Mouse (Mus musculus) granulocyte monocyte progenitor cell, adult 5-6 weeks (primary cell): ENCODE data around the gene Eif2s1. TPM values are rescaled to one million over a fixed set of nuclear protein-coding genes. Genes with fewer than 3 reads are reported as not detected.

Experiments
- ATAC-seq: replicated peaks from 2 replicates; pipeline ENCODE4 v1.8.0; 2016; ENCODE audit warnings: mild to moderate bottlenecking, moderate TSS enrichment, inconsistent platforms; ENCODE audit not compliant: poor library complexity, severe bottlenecking
- total RNA-seq, 2 experiments: library from RNA; stranded (forward) in 1 of 2; stranded (reverse) in 1 of 2; fragments of 200-712, 200-1000 nt in 1 of 2; fragments of >200 nt in 1 of 2; fragmentation: Nextera tagmentation in 1 of 2; gene quantifications; 2 replicates each; pipeline ENCODE4 v1.2.3; 2014 to 2017

Gene Eif2s1
- total RNA-seq (2014; fragmentation: Nextera tagmentation) (95.3 and 112 TPM in 2 replicates), total RNA-seq (2017) (130 and 136 TPM in 2 replicates)

DNA sequence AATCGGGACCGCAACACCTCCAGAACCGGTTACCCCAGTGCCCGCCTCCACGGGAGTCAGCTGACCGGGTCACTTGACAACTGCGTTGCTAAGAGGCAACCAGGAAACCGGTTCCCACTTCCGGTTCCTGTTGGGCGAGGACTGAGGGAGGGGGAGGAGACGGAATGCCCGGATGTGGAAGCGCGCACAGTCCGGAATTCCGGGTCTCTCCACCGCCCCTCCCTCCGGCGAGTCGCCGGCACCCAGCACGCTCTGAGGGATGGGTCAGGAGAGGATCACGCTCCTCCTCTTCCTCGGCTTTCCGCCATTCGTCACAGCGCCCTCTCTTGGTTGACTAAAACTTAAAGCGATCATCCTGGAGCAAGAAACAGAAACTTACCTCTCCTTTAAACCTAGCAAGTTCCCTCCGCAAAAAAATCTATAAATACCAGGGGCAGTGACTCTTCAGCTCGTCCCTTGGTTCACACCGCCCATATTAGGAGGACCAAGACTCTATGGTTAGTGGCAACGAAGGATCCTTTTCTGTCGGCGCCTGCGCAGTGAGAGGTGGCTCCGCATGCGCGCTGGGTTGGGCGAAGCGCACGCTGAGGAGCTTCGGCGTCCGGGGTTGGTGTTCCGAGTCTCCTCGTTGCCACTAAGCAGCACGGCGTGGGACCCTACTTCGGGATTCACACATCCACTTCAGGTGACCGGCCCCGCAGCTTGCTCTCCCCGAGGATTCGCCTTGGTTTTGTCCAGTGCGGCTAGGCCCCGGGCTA is at the start of gene Eif2s1, which contains the start of gene Atp6v1d:
Gene Eif2s1, plus strand, starts transcription at position 324 of the 758 bp plus-strand sequence.
Gene Atp6v1d, minus strand, starts transcription at position 143 of the 758 bp plus-strand sequence.
- ATAC-seq, result peak; percentile 89

DNA sequence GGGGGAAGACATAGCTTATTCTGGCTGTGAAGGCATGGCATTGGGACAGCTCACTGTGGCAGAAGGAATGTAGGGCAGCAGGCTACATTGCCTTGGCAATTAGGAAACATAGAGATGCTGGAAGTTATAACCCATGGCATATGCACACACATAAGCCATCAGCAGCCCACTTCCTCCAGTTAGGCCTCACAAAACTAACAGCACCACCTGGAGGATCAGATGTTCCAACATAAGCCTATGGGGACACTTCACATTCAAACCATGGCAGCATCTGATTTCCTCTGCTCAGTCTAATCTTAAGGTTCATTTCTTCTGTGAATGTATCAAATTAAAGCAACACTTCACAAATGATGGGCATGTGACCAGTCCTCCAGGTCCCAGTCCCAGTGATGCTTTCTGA is 47.2 kb upstream of the Eif2s1 start:
- ATAC-seq, result no peak

DNA sequence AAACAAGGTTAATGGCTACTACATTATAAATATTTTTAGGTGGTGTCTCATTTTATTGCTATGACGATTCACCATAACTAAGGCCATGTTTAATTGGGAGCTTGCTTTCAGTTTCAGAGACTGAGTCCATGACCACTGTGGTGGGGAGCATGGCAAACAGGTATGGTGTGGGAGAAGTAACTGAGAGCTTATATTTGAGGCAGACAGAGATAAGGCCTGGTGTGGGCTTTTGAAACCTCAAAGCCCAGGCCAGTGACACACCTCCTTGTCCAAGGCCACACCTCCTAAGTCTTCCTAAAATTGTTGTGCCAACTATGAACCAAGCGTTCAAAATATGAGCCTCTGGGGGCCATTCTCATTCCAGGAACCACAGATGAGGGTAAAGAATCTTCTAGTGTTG is 27.1 kb upstream of the Eif2s1 start:
- ATAC-seq, result no peak

- no peak for ATAC-seq
These were observed 21.7 kb upstream of the Eif2s1 start for GRCm38 (mm10) chr12:78839906-78840305.

DNA sequence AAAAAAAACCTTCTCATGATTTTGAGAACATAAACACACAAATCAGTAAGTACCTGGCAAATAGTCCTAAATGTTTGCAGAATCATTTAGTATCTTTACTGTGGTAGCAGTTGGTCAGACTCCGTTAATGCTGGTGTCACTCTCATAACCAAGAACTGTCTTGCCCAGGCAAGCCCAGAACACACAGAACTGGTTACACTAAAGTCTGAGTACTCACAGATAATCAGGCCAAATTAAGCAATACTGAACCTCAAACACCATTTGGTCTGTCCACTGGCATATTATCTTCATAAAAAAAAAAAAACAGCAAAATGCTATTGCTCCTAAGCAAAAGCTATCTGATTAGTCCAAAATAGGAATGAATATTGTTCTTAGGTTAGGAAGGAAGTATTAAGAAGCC is 19.2 kb upstream of the Eif2s1 start:
- ATAC-seq, result no peak

GRCm38 (mm10) chr12:78848246-78848645 is 13.4 kb upstream of the Eif2s1 start:
- no peak for ATAC-seq

DNA sequence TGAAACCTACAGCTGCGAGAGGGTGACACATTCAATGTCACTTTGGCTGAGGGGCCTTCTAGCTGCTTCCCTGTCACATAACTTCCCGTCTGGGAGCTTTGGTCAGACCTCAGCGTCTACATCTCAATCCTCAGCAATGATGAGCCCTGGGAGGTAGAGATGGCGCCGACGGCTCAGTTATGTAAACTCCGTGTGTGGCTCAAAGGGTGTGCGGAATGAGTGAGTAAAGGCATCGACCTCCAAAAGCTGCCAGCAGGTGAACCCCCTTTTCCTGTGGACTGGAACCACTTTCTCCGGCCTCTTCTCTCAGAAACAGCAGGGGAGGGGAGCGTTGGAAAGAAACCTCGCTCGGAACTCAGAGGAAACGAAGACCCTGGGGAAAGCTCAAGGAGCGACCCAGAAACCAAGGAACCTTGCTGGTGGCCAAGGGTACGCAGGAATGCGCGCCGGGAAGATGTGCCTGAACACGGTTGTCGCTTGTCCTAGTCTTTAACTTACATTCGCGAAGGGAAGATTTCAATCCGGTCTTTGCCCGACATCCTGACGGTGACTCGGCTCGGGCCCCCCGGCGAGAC is 611 bp upstream of the Eif2s1 start:
- ATAC-seq, result peak; percentile 28

GRCm38 (mm10) chr12:78862254-78862730 is 673 bp downstream of the Eif2s1 start:
- peak; percentile 41 for ATAC-seq

- ATAC-seq, result no peak
These were observed 3.8 kb downstream of the Eif2s1 start for GRCm38 (mm10) chr12:78865434-78865833.

- peak; percentile 79 for ATAC-seq
These were observed 6.5 kb downstream of the Eif2s1 start for GRCm38 (mm10) chr12:78868115-78868514.

DNA sequence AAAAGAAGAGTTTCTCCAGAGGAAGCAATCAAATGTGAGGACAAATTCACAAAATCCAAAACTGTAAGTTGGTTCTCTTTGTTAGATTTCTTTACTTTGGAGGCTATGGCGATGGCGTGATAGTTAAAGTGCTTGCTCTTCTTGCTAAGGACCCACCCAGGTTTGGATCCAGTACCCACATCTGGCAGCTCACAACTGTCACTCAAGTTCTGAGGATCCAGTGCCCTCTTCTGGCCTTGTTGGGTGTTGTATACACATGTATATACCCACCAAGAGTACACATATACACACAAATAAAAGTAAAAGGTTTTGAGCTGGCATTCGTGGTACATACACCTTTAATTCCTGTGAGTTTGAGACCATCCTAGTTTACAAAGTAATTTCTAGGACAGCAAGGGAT is 13.0 kb downstream of the Eif2s1 start:
- ATAC-seq, result no peak

DNA sequence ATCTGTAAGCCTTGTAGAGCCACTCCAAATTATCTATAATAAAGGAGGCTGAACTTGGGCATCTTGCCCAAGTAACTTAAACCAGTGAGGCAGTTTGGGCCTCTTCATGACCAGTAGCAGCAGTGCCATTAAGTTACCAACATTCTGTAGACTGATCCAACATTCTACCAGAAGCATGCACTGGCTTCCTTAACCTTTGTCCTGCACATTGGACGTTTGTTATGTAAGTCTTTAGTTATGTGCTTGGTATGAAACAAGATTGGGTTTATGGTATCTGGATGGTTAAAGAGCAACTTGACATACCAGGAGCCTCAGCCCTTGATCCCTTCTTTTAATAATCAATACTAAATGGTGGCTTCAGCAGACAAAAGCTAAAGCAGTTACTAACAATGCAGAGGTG is 28.4 kb downstream of the Eif2s1 start:
- ATAC-seq, result no peak

GRCm38 (mm10) chr12:78891149-78891548 is 29.5 kb downstream of the Eif2s1 start:
- ATAC-seq, result peak; percentile 52

DNA sequence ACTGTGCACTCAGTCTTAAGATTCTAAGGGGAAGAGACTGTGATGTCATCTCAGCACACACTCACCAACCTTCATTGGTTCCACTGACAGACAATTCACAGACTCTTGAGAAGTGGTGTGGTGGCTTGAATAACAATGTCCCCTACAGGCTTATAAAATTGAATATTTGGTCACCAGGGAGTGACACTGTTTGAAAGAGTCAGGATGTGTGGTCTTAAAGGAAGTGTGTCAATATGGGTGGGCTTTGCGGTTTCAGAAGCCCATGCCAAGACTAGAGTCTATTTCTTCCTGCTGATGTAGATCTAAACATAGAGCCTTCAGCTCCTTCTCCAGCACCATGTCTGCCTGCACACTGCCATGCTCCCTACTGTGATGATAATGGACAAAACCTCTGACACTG is 36.2 kb downstream of the Eif2s1 start:
- ATAC-seq, result peak; percentile 54

DNA sequence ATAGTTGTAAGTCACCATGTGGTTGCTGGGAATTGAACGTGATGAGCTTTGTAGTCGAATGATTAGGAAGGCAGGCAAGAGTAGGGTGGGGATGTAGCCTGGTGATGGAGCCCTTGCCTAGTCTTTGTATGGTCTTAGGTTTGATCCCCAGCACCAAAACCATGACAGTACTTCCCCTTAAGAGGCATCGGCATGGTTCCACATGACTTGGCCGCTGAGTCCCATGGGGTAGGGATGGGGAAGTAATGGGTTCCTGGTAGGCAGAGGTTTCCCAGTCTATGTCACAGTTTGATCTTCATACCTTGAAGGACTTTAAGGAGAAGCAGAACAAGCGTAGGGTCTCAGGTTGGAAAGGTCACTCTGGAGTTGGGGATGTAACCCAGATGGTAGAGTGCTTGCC is 39.8 kb downstream of the Eif2s1 start:
- ATAC-seq, result peak; percentile 57

DNA sequence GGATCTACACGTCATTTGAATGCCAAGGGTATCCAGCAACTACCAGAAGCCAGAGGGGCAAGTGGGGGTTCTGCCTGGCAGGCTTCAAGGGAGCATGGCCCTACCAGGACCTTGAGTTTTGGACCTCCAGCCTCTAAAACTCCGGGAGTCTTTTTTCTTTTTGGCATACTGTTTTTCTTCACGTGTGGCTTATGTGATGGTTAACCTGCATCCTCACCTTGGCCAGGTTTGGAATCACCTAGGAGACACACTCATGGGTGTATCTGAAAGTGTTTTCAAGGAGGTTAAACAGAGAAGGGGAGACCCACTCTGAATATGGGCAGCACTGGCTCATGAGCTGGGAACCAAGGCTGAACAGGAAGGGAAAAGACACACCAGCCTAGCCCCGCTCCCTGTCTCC is 41.7 kb downstream of the Eif2s1 start:
- ATAC-seq, result no peak

DNA sequence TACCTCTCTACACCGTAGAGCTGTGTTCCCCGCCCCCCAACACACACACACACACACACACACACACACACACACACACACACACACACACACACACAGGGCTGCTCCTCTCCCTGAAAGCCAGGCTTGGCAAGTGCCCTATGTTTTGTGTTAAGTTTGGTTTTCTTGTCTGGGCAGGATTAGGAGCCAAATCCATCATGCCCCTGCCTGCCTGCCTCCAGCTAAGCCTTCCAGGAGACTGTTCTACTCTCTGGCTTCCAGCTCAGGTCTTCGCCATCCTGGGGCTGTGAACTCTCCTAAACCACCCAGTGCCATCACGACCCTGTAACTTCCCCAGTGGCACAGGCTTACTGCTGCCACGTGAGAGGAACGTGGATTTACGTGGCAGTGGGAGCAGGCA is 42.9 kb downstream of the Eif2s1 start:
- no peak for ATAC-seq

GRCm38 (mm10) chr12:78906707-78907162 is 45.1 kb downstream of the Eif2s1 start, which contains the start of gene Plek2:
TSS of gene Plek2 (minus strand) at chr12:78906964.
- ATAC-seq, result peak; percentile 80

GRCm38 (mm10) chr12:78908081-78908605 is 46.5 kb downstream of the Eif2s1 start:
- ATAC-seq, result no peak

DNA sequence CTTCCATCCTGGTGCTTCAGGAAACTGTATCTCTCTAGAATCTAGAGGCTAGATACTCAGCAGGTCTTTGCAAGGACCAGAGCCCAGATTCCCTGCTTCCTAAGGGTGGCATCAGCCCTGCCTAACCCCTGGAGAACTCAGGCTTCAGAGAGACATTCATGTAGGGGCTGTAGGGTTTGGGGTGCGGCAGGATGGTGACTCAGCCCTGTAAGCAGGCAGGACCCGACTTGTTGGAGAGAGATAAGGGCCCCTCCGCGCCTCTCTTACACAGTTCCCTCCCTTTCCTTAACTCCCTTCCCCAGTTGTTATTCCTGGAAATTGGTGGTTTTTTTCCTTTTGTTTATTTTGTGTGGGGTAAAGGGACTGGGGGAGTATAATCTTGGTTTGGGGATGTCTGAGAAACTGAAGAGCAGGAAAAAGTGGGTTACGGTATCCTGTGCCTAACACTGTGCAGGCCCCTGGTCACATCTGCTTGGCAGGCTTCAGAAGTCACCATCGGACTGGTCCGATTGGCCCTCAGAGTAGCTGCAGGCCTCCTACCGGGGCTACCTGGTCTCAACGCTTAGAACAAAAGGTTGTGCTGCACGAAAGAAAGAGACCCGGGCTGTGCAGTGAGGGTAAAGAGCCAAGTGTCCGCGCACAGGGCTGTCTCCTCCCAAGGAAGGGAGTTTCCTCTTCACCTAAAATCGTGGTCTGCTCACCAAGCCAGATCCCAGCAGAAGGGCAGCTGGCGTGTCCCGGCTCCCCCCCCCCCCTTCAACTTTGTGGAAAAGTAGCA is 49.3 kb downstream of the Eif2s1 start:
- ATAC-seq, result no peak
